Mouse (Mus musculus) neural tube, embryonic 10.5 days (tissue): ENCODE results near the gene Defb22.

Experiments used
- DNase-seq: peaks from one replicate; pipeline ENCODE4 v3.0.0-alpha.2; 2017; ENCODE audit warnings: low spot score; ENCODE audit errors: extremely low spot score

Defb22 gene

GRCm38 (mm10) chr2:152442322-152442721 is 47.6 kb downstream of the Defb22 start:
- no peak for DNase-seq

- DNase-seq, result no peak
Observed at GRCm38 (mm10) chr2:152439833-152440232, 50.1 kb downstream of the Defb22 start.

GRCm38 (mm10) chr2:152438963-152439362 is 51.0 kb downstream of the Defb22 start:
- DNase-seq, result no peak

DNA sequence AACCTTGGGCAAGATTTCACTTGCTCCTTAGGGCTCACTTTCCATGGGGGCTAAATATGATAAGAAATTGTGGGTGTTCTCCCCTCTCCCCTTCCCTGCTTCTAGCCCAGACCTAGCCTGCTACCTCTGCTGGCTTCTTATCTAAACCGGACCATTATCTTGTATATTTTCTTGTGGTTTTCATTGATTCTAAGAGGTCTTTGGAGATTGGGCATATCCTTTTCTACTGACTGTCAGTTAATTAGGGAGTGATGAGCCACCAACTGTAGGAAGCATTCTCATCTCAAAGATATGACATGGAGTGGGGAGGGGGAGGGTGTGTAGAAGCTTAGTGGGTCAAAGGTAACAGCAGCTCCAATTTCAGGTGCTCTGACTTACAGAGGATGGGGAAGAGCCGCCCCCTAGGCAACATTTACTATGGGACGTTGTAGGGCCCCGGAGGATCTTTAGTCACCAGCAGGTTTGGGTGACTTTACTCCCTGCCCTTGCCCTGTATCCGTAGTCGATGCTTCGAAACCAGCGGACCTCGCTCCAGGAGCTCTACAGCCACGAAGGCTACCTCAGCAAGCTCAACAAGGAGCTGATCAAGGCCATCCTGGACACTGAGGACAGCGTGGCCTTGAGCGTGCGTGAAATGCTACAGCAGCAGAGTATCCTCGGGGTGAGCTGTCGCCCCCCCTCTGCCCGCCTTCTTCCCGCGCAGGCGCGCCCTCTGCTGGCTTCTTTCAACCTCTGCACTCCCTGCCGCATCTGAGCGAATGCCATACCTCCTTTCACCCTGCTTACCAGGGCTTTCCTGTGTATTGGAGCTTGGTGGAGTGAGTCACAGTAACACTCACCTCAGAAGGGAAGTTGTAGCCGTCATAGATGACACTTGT is 52.7 kb downstream of the Defb22 start:
- peak; percentile 87 for DNase-seq

DNA sequence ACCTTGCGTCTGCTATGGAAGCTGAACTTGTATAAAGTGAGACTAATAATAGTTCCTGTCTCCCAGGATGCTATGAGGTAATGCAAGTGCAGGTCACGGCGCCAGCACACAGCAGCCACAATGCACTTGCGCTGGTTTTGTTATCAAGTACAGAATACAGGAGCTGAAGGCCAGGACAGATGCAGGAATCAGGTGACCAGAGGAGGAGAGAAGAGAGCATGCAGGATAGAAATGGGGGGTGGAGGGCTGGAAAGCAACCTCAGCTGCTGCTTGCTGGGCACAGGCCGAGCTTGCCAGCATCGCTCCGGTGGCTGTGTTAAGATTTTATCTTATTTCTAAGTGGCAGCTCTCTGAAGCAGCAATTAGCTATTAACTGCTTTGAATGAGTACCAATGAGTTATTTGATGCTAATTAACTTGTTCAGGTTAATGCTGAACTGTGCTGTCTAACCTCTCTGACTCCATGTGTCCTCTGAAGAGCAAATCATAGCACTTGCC is 53.5 kb downstream of the Defb22 start:
- DNase-seq, result no peak
